8 mouse cellular contexts compared by ENCODE assay signal in genomic region chrX:12136261-12137101, GRCm38 (mm10). TPM values are rescaled to one million over a fixed set of nuclear protein-coding genes. Genes with fewer than 3 reads are reported as not detected.
A peak's percentile ranks its signal among the peaks of the same experiment; 100 is the strongest.
DNase-seq lines count a peak whose midpoint lies in the region; ATAC-seq lines count a peak whose summit lies in the region.

No protein-coding gene starts in this region.

- H3K9me3 ChIP-seq in kidney, embryonic 15.5 days (replicated peaks) = no peaks in the 10 kb centered on the region

- no peak; the same call in 1 of the 2 replicates for ATAC-seq in kidney, embryonic 15.5 days (replicated peaks; ENCODE audit: low FRiP score)

- peak overlapping the region; percentile 66 for H3K27ac ChIP-seq in kidney, embryonic 15.5 days

- peaks cover 89% of the 10 kb centered on the region for H3K27me3 ChIP-seq in kidney, embryonic 15.5 days

- peak overlapping the region; percentile 38 for H3K9ac ChIP-seq in kidney, embryonic 15.5 days

- DNase-seq in cerebellum, postnatal 14 days = peak; percentile 39 to 59
- no peak for DNase-seq in cerebellum, adult 9-11 months
- DNase-seq in adrenal gland, postnatal 14 days = peak; percentile 68
- peak; percentile 75 to 80 for DNase-seq in heart, adult 18-20 months
- DNase-seq in lung, postnatal 36 days = peak; percentile 73
- DNase-seq in spleen, postnatal 10 days (ENCODE audit: low spot score in 2 of 2) = peak; percentile 36 to 37
- no peak for DNase-seq in cerebellum, adult 11 months

- peak overlapping the region; percentile 74 for H3K4me2 ChIP-seq in kidney, embryonic 15.5 days

- H3K36me3 ChIP-seq in kidney, embryonic 15.5 days = no peaks in the 10 kb centered on the region

- peak overlapping the region; percentile 40 for H3K4me3 ChIP-seq in kidney, embryonic 15.5 days (replicated peaks)

- H3K4me1 ChIP-seq in kidney, embryonic 15.5 days = peaks cover 70% of the 10 kb centered on the region

- WGBS in kidney, embryonic 15.5 days = 1% methylated on average over 50 of the region's 50 CpGs

RNA-seq across cellular contexts. Expression of gene Bcor, which starts 23.7 kb away (rescaled TPM):
- 18.6 and 25.5 TPM in 2 replicates for total RNA-seq in adrenal gland, postnatal 14 days (2021)
- total RNA-seq in heart, adult 18-20 months (2021) = 10 to 100 TPM; 16.7 to 20.5 TPM
- 18.8 and 19.3 TPM in 2 replicates for polyA plus RNA-seq in kidney, embryonic 15.5 days (2015; fragmentation: Nextera tagmentation; extraction: Ambion mirVana)

Comparison
In these comparisons a context has a peak if more than half of its experiments do, and no peak if none do; other contexts are left out.
1. DNase-seq: peak in cerebellum, postnatal 14 days (2 of 2), adrenal gland, postnatal 14 days (single experiment), heart, adult 18-20 months (2 of 2), lung, postnatal 36 days (single experiment) and spleen, postnatal 10 days (2 of 2); none in cerebellum, adult 9-11 months (single experiment) and cerebellum, adult 11 months (single experiment).